Mouse (Mus musculus): ENCODE results near the gene Prickle1. TPM values are rescaled to one million over a fixed set of nuclear protein-coding genes. Genes with fewer than 3 reads are reported as not detected.

The Prickle1 gene
- 10 to 100 TPM; 16.8 to 18.9 TPM for total RNA-seq (2021)

- DNase-seq (ENCODE audit: low spot score): peak; percentile 78
- intact Hi-C loops (cut with DNase I): loop anchor here (5.0 to 10.0 kb wide), 2 partner anchors 92 to 229 kb away; no protein-coding TSS in a partner anchor
These were observed at the start of gene Prickle1 for GRCm38 (mm10) chr15:93595746-93596145. Gene Prickle1 (minus strand): TSS chr15:93595891.

GRCm38 (mm10) chr15:93640221-93640620 lies 44.5 kb upstream of the Prickle1 start:
- intact Hi-C loops (cut with DNase I): no loop called here
- peak; percentile 4 for DNase-seq (ENCODE audit: low spot score)

- intact Hi-C loops (cut with DNase I): no loop called here
- no peak for DNase-seq (ENCODE audit: low spot score)
These were observed 41.3 kb upstream of the Prickle1 start for GRCm38 (mm10) chr15:93636976-93637375.

GRCm38 (mm10) chr15:93635603-93636002 lies 39.9 kb upstream of the Prickle1 start:
- intact Hi-C loops (cut with DNase I): no loop called here
- no peak for DNase-seq (ENCODE audit: low spot score)

GRCm38 (mm10) chr15:93634536-93634935 lies 38.8 kb upstream of the Prickle1 start:
- intact Hi-C loops (cut with DNase I): no loop called here
- DNase-seq (ENCODE audit: low spot score): no peak

GRCm38 (mm10) chr15:93630001-93630541 lies 34.4 kb upstream of the Prickle1 start:
- intact Hi-C loops (cut with DNase I): no loop called here
- no peak for DNase-seq (ENCODE audit: low spot score)

- no peak for DNase-seq (ENCODE audit: low spot score)
- intact Hi-C loops (cut with DNase I): no loop called here
These were observed 33.5 kb upstream of the Prickle1 start for GRCm38 (mm10) chr15:93629201-93629600.

- DNase-seq (ENCODE audit: low spot score): no peak
These were observed 32.4 kb upstream of the Prickle1 start for GRCm38 (mm10) chr15:93627836-93628797.

GRCm38 (mm10) chr15:93619551-93619950 lies 23.9 kb upstream of the Prickle1 start:
- intact Hi-C loops (cut with DNase I): no loop called here
- DNase-seq (ENCODE audit: low spot score): no peak

More at GRCm38 (mm10) chr15:93627836-93628797, 32.4 kb upstream of the Prickle1 start:
- intact Hi-C loops (cut with DNase I): no loop called here

GRCm38 (mm10) chr15:93618442-93619150 lies 22.9 kb upstream of the Prickle1 start:
- intact Hi-C loops (cut with DNase I): no loop called here
- no peak for DNase-seq (ENCODE audit: low spot score)

GRCm38 (mm10) chr15:93616277-93616676 lies 20.6 kb upstream of the Prickle1 start:
- no peak for DNase-seq (ENCODE audit: low spot score)
- intact Hi-C loops (cut with DNase I): no loop called here

GRCm38 (mm10) chr15:93615031-93615430 lies 19.3 kb upstream of the Prickle1 start:
- intact Hi-C loops (cut with DNase I): no loop called here

GRCm38 (mm10) chr15:93613606-93614005 lies 17.9 kb upstream of the Prickle1 start:
- DNase-seq (ENCODE audit: low spot score): no peak
- intact Hi-C loops (cut with DNase I): no loop called here

More at GRCm38 (mm10) chr15:93615031-93615430, 19.3 kb upstream of the Prickle1 start:
- no peak for DNase-seq (ENCODE audit: low spot score)

- DNase-seq (ENCODE audit: low spot score): no peak
- intact Hi-C loops (cut with DNase I): no loop called here
These were observed 16.0 kb upstream of the Prickle1 start for GRCm38 (mm10) chr15:93611536-93612300.

GRCm38 (mm10) chr15:93610721-93611201 lies 15.1 kb upstream of the Prickle1 start:
- intact Hi-C loops (cut with DNase I): no loop called here
- DNase-seq (ENCODE audit: low spot score): no peak

GRCm38 (mm10) chr15:93610288-93610687 lies 14.6 kb upstream of the Prickle1 start:
- DNase-seq (ENCODE audit: low spot score): no peak
- intact Hi-C loops (cut with DNase I): no loop called here

GRCm38 (mm10) chr15:93602850-93603249 lies 7.2 kb upstream of the Prickle1 start:
- intact Hi-C loops (cut with DNase I): no loop called here
- DNase-seq (ENCODE audit: low spot score): no peak

- DNase-seq (ENCODE audit: low spot score): no peak
- intact Hi-C loops (cut with DNase I): no loop called here
These were observed 5.8 kb upstream of the Prickle1 start for GRCm38 (mm10) chr15:93601461-93602015.

- intact Hi-C loops (cut with DNase I): loop anchor here (5.0 to 10.0 kb wide), 2 partner anchors 90 to 228 kb away; no protein-coding TSS in a partner anchor
- DNase-seq (ENCODE audit: low spot score): no peak
These were observed 1.3 kb upstream of the Prickle1 start for GRCm38 (mm10) chr15:93596991-93597390.

All from heart, postnatal 25 days (tissue).